Mouse (Mus musculus): ENCODE measurements around the gene Bmp6.

DNA sequence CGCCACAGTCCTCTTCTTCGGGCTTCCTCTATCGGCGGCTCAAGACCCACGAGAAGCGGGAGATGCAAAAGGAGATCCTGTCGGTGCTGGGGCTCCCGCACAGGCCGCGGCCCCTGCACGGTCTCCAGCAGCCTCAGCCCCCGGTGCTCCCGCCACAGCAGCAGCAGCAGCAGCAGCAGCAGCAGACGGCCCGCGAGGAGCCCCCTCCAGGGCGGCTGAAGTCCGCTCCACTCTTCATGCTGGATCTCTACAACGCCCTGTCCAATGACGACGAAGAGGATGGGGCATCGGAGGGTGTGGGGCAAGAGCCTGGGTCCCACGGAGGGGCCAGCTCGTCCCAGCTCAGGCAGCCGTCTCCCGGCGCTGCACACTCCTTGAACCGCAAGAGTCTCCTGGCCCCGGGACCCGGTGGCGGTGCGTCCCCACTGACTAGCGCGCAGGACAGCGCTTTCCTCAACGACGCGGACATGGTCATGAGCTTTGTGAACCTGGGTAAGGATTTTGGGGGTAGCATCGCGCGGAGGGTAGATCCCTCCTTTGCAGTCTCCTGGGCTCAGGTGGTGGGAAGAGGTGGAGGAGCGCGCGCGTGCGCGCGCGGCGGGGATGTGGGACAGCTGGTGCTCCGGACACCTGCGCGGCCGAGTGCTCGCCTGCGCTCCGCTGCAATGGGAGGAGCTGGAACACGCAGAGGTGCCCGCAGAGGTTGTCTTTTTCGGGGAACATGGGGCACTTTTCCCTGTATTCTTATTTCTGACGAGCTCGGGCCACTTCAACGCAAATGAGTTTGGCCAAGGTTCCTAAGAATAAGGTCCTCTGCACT is 1.4 kb downstream of the Bmp6 start:
- no peak for TF ChIP-seq CTCF (IDR thresholded peaks at IDR 0.05; ENCODE audit: low read depth)
- TF ChIP-seq EP300 (IDR thresholded peaks at IDR 0.05; ENCODE audit: low read depth), result no peak
